Mouse (Mus musculus): ENCODE measurements around the gene Fam219a.

The Fam219a gene

GRCm38 (mm10) chr4:41477648-41478160, 91.6 kb downstream of the Fam219a start:
- no peak for DNase-seq (ENCODE audit: extremely low read depth, low read depth, low spot score)

- DNase-seq (ENCODE audit: extremely low read depth, low read depth, low spot score) = no peak
Observed at GRCm38 (mm10) chr4:41471384-41471689, 98.0 kb downstream of the Fam219a start.

- DNase-seq (ENCODE audit: extremely low read depth, low read depth, low spot score) = no peak
Observed at GRCm38 (mm10) chr4:41470684-41471383, 98.5 kb downstream of the Fam219a start.

- no peak for DNase-seq (ENCODE audit: extremely low read depth, low read depth, low spot score)
Observed at GRCm38 (mm10) chr4:41470051-41470683, 99.2 kb downstream of the Fam219a start.

- DNase-seq (ENCODE audit: extremely low read depth, low read depth, low spot score) = no peak
Observed at GRCm38 (mm10) chr4:41469199-41469598, 100.1 kb downstream of the Fam219a start.

- no peak for DNase-seq (ENCODE audit: extremely low read depth, low read depth, low spot score)
Observed at GRCm38 (mm10) chr4:41468396-41469080, 100.8 kb downstream of the Fam219a start.

Data from fat pad, adult 2 months (tissue).